Mouse (Mus musculus): ENCODE data around the gene Urah.

DNA sequence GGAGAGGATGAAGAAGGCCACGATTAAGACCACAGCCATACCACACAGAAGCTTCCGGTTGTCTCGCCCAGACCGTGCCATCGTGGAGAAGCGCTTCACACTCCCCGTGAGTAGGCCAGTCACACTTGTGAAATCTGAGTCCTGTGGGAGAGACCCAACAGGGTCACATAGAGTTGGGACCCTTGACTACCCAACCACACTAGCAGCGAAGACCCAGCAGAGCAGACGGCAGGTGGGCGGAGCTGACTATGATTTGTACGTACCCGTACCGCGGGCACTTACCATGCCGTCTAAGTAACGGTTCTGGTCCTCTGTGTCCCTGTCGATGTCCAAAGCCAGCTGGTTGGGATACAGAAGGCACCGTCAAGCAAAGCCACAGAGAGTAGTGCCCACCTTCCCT is 19.7 kb downstream of the Urah start:
- no peak for TF ChIP-seq CTCF (IDR thresholded peaks at IDR 0.05; ENCODE audit: borderline replicate concordance, insufficient read depth, low read length)
- TF ChIP-seq POLR2A (IDR thresholded peaks at IDR 0.05; ENCODE audit: low read depth, low read length), result no peak
